Comparison of ENCODE assay signal across 8 mouse cellular contexts in the genomic region with DNA sequence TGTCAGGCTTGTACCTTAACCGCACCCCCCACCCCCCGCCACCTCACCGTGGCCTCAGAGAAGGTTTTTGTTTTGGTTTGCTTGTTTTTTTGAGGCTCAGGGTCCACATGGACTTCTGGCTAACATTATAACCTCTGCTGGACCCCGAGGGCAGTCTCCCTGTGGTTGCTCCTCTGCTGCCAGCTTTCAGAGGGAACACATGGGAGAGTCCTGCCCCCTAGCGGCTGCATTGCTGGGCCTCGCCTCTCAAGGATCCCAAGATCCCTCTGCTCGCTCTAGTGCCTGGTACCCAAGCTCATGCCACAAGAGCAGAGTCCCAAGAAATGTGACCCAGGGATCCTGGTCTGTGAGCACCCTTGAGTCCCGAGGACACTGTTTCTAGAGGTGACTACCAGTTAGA. TPM values are rescaled to one million over a fixed set of nuclear protein-coding genes. Genes with fewer than 3 reads are reported as not detected.
A peak's percentile ranks its signal among the peaks of the same experiment; 100 is the strongest.
DNase-seq lines count a peak whose midpoint lies in the region; ATAC-seq and TF ChIP-seq lines count a peak whose summit lies in the region.

No protein-coding gene starts in this region.

- H3K4me3 ChIP-seq in intestine, postnatal 0 days (ENCODE audit: low read depth, low read length), result no peak overlapping the region
- no peak overlapping the region for H3K4me3 ChIP-seq in lung, postnatal 0 days (ENCODE audit: low read depth, low read length)

- no peaks in the 10 kb centered on the region for H3K36me3 ChIP-seq in intestine, postnatal 0 days (ENCODE audit: control insufficient read depth, insufficient read depth)
- no peaks in the 10 kb centered on the region for H3K36me3 ChIP-seq in lung, postnatal 0 days (ENCODE audit: insufficient read depth, low read length)
- no peaks in the 10 kb centered on the region for H3K36me3 ChIP-seq in splenic B cell, adult 2 months (ENCODE audit: control insufficient read depth, insufficient read depth, low read length, poor library complexity, severe bottlenecking)

- 38% methylated on average over 8 of the region's 8 CpGs for WGBS in intestine, postnatal 0 days
- WGBS in lung, postnatal 0 days, result 38% methylated on average over 8 of the region's 8 CpGs

- peak; percentile 30 for DNase-seq in cerebellum, adult 8-10 months
- no peak for DNase-seq in cerebellum, adult 9-11 months
- DNase-seq in right cerebral cortex, adult 18-20 months, result peak; percentile 20
- DNase-seq in right cerebral cortex, postnatal 36 days (ENCODE audit: low spot score in 2 of 2), result no peak
- DNase-seq in lung, postnatal 0 days (ENCODE audit: low spot score), result peak; percentile 76
- peak; percentile 74 for DNase-seq in splenic B cell, adult 2 months (ENCODE audit: low read depth, low spot score)

- H3K4me2 ChIP-seq in intestine, postnatal 0 days (replicated peaks; ENCODE audit: low read depth), result no peak overlapping the region
- H3K4me2 ChIP-seq in lung, postnatal 0 days (replicated peaks; ENCODE audit: low read depth, low read length), result no peak overlapping the region

- H3K4me1 ChIP-seq in intestine, postnatal 0 days (replicated peaks; ENCODE audit: control insufficient read depth, insufficient read depth, low read length), result no peaks in the 10 kb centered on the region
- H3K4me1 ChIP-seq in lung, postnatal 0 days (ENCODE audit: insufficient read depth, low read depth, low read length), result 0 out of 2 replicates have a peak, but pooled peaks cover 3% of the 10 kb centered on the region

- peak; percentile 64; the same call in 1 of the 2 replicates for ATAC-seq in common myeloid progenitor, adult 5-6 weeks (replicated peaks; ENCODE audit: low read depth, poor library complexity, severe bottlenecking)
- no peak for ATAC-seq in intestine, postnatal 0 days
- ATAC-seq in lung, postnatal 0 days, result peak; percentile 49; the same call in 1 of the 2 replicates

- H3K27me3 ChIP-seq in intestine, postnatal 0 days (replicated peaks; ENCODE audit: control insufficient read depth, insufficient read depth, low read length), result no peaks in the 10 kb centered on the region
- no peaks in the 10 kb centered on the region for H3K27me3 ChIP-seq in lung, postnatal 0 days (replicated peaks; ENCODE audit: insufficient read depth, low read length)
- H3K27me3 ChIP-seq in splenic B cell, adult 2 months (ENCODE audit: control insufficient read depth, insufficient read depth, low read length, poor library complexity, severe bottlenecking), result no peaks in the 10 kb centered on the region

- TF ChIP-seq EP300 in lung, postnatal 0 days (IDR thresholded peaks at IDR 0.05), result no peak

- H3K9ac ChIP-seq in intestine, postnatal 0 days (ENCODE audit: low read depth, low read length), result no peak overlapping the region
- no peak overlapping the region for H3K9ac ChIP-seq in lung, postnatal 0 days (replicated peaks; ENCODE audit: low read depth)

- peak; percentile 86 for TF ChIP-seq CTCF in intestine, postnatal 0 days (IDR thresholded peaks at IDR 0.05; ENCODE audit: low read depth)
- peak; percentile 81 for TF ChIP-seq CTCF in lung, postnatal 0 days (IDR thresholded peaks at IDR 0.05)

- no peak overlapping the region for H3K27ac ChIP-seq in intestine, postnatal 0 days (ENCODE audit: low read depth, low read length)
- no peak overlapping the region for H3K27ac ChIP-seq in lung, postnatal 0 days (ENCODE audit: low read length)

- no peaks in the 10 kb centered on the region for H3K9me3 ChIP-seq in intestine, postnatal 0 days (ENCODE audit: control insufficient read depth)
- no peaks in the 10 kb centered on the region for H3K9me3 ChIP-seq in lung, postnatal 0 days (ENCODE audit: low read length)

RNA-seq across cellular contexts. Expression of a gene that starts 15.0 kb away (rescaled TPM):
- 16.0 and 18.9 TPM in 2 replicates for total RNA-seq in common myeloid progenitor, adult 5-6 weeks (2017)
- 11.4 and 14.6 TPM in 2 replicates for polyA plus RNA-seq in intestine, postnatal 0 days (2015; fragmentation: Nextera tagmentation; extraction: Ambion mirVana)
- polyA plus RNA-seq in lung, postnatal 0 days (2015; fragmentation: Nextera tagmentation; extraction: Ambion mirVana), result 8.2 and 8.9 TPM in 2 replicates

RNA-seq across cellular contexts. Expression of a gene that starts 45.5 kb away (rescaled TPM):
- total RNA-seq in common myeloid progenitor, adult 5-6 weeks (2017), result 15.8 and 18.3 TPM in 2 replicates
- 8.4 and 9.0 TPM in 2 replicates for polyA plus RNA-seq in intestine, postnatal 0 days (2015; fragmentation: Nextera tagmentation; extraction: Ambion mirVana)
- 14.4 and 15.5 TPM in 2 replicates for polyA plus RNA-seq in lung, postnatal 0 days (2015; fragmentation: Nextera tagmentation; extraction: Ambion mirVana)

Comparison
In these comparisons a context has a peak if more than half of its experiments do, and no peak if none do; other contexts are left out.
1. DNase-seq: peak in cerebellum, adult 8-10 months (single experiment), right cerebral cortex, adult 18-20 months (single experiment), lung, postnatal 0 days (single experiment) and splenic B cell, adult 2 months (single experiment); none in cerebellum, adult 9-11 months (single experiment) and right cerebral cortex, postnatal 36 days (0 of 2).